Mouse (Mus musculus) left cerebral cortex, postnatal 25 days (tissue): ENCODE measurements around the gene Rtn2. TPM values are rescaled to one million over a fixed set of nuclear protein-coding genes. Genes with fewer than 3 reads are reported as not detected.
A peak's percentile ranks its signal among the peaks of the same experiment; 100 is the strongest.
"Not testable (repeated sequence)": the region's sequence is repeated elsewhere in the genome, so short reads cannot be mapped to it uniquely, and the experiment has no call there.

Experiments
- DNase-seq, 2 experiments: peaks; one replicate each; pipeline ENCODE4 v3.0.0; 2022; ENCODE audit warnings: low spot score in 2 of 2, mixed read lengths in 1 of 2
- intact Hi-C: fragments of 180-260 bp; cut with DNase I; formaldehyde crosslinking; loops from one replicate; pipeline ENCODE4 v1.15.1; 2025
- total RNA-seq, 2 experiments: library from RNA; stranded (reverse); gene quantifications; 2 replicates each; pipeline ENCODE4 v1.2.3; 2021

Gene Rtn2
- total RNA-seq, 2 experiments from 2014 or later: 112 TPM

DNA sequence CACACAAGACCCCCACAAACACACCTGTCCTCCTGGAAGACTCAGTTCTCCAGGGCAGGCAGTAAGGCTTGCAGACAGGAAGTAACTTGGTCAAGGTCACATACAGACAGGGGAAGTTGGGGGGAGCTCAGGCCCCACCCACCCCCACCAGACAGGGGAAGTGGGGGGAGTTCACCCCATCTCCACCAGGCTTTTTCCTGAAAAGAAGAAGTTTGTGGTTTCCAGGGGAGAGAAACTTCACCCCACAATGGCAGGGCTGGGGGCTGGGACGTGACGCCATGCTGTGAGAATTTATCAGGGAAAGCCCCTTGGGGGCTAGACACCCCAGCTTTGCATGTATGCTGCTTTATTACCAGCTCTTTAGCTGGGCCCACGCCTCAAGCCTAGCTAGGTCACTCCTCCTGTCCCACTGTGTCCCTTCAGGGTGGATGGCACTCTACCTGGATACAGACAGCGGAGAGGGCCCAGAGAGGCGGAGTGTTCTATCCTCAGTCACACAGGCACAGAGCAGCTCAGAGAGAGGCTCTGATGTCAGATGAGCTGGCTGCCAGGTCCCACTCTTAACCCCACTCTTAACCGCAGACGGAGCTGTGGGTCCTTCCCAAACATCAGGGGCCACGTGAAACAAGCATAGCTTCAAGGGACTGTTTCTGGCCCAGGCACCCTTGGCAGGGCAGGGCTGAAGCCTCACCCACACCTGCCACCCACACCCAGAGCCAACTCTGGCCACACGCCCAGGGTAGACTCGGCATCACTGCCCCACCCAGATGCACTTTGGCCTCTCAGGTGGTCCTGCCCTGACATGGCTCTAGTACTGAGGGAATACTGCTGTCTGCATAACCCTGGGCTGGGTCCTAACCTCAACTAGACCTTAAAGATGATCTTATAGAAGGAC lies 16.2 kb upstream of the Rtn2 start:
- intact Hi-C loops: no loop called here
- peak in 1 of 2 experiments; percentile 44 for DNase-seq

DNA sequence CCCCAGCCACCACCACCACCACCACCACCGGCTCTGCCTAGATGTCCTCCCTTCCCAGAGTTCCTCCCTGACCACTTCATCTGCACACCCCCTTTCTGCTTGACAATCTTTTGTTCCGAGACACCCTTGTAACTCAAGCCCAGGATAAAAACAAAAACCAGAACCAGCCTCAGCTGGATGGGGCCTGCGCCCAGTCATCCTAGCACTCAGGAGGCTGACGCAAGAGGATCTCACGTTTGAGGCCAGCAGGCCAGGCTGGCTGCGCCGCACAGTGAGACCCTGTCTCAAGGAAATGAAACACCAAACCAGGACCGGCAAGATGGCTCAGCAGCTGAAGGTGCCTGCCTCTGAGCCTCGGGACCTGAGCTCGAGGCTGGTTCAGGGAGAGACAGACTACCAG lies 15.4 kb upstream of the Rtn2 start:
- no peak for DNase-seq
- intact Hi-C loops: no loop called here

DNA sequence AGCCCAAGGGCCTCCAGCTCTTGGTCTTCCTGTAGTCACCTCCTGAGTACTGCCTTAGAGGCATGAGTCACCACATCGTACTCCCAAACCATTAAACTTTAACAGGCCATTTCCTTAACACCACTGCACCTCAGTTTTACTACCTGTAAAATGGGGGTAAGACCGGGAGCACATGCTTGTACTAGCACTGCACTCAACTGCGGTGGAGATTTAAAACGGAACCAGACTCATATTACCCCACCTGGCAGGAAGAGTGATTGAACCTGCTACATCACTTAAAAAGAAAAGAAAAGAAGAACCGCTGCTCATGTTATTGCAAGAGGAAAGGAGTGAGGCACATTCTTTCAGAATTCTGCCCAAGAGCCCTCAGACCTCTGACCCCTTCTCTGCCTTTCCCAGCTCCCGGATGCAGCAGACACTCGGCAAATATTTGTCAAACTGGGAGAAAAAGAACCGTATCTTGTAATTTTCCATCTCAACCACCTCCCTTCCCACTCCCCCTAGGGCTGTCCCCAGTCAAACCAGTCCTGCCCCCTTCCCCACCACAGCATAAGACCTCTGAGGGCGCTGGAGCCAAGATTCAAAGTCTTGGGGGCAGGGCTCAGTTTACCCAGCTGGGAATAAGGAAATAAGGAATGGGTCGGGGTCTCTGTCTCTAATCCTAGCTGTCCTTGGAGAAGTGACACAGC lies 13.3 kb upstream of the Rtn2 start:
- intact Hi-C loops: no loop called here
- DNase-seq: no peak

DNA sequence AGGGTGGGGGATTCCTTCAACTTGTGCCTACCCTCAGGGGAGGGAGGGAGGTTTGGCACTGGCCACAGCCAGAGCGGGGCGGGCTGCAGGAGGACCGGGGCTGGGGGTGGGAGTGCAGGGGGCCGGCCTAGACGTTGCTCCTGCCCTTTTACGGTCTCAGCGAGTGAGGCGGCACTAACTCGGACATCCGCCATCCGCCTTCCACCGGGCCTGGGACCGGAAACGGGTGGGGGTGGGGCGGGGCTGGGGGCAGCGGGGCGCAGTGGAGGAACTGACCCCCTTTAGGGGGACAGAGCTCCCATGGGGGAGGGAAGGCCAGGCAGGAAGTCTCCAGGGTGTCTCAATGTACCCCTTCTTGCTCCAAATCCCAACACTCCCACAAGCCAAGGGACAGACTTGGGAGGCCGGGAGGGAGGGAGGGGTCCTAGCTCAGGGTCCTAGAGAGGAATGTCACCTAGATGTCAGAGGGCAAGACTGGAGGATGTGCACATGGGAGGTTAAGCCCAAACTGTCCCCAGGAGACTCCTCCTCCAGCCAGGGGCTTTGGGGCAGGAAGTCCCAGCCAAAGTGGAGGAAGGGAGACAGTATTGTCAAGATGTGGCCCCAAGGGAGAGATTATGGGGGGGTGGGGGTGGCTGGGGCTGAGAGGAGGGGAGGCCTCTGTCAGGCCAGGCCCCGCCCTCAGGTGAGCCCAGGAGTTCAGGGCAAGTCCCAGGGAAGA lies 12.5 kb upstream of the Rtn2 start:
- intact Hi-C loops: no loop called here
- DNase-seq: no peak

DNA sequence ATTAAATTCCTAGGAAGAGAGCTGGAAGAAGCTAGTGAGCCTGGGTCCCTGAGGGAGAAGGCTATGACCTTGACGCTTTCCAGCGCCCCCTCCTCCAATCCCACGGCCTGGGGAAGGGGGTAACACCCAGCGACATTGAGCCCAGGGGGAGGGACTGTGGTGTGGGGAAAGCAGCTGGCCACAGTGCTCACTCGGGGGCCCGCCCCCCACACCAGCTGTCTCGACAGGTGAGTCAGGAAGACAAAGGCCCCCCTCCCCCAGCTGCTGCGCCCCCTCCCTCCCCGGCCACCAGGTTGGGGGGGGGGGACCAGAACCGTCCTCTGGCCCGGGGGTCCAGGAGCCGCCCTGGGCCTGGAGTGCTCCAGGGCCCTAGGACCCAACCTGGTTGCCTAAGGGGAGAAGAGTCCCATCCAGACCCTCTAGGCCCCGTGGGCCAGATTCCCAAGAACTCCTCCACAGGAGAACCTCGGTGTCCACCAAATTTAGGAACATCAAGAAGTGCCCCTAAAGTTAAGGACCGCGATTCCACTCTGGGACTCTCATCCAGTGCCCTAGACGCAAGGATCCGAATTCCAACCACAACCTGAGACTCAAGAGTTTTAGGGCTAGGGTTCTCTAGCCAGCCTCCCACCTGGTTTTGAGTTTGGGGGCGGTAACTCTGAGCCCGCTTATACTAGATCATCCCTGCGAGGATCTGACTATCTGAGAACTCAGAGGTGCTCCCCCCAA lies 11.8 kb upstream of the Rtn2 start:
- no peak for DNase-seq
- intact Hi-C loops: loop anchor here (1.0 kb wide), 1 partner anchor 42 kb away; the partner anchor contains the start of gene Opa3

DNA sequence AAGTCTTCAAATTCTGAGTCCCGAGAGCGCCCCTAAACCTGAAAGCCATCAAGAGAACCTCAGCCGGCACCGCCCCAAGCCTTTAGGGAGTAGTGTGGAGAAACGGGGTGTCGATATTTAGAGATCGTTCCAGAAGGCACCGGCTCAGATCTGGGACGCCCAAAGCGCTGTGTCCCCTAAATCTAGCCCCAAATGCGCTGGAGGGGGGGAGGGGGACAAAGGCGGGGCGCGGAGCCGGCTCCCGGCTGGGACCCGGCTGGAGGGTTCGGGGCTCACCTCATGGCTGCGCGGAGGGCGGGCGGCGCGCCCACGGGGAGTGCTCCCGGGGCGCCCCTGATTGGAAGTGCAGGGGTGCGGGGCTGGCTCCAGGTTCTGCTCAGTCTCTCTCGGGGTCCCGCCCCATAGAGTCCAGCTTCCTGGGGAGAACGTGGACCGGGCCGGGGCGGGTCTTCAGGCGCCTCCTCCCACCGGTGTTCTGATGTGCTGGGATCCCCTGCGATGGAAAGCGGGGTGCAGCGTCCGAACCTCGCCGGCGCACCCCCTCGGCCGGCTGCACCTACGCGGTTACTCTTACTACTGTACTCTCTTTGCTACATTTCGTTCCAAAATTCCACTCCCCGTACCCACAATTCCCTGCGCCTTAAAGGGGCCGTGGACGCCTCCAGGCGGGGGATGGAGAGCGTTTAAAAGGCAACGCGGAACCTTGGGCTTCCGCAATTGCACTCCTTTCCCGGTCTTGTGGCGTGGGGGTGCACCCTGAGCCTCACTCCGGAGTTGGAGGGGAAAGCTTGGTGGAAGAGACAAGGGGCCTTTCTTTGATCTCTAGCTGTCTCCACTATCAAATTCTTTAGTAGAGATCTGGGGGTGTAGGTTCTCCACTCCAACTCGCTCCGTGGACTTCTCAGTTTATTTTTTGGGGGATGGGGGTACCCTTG lies 10.9 kb upstream of the Rtn2 start, which contains the start of gene Vasp:
Gene Vasp, minus strand, starts transcription at position 580 of the 935 bp plus-strand sequence.
- peak; percentile 86 to 91 for DNase-seq
- intact Hi-C loops: loop anchor here (1.0 kb wide), 1 partner anchor 43 kb away; the partner anchor contains the start of gene Opa3

DNA sequence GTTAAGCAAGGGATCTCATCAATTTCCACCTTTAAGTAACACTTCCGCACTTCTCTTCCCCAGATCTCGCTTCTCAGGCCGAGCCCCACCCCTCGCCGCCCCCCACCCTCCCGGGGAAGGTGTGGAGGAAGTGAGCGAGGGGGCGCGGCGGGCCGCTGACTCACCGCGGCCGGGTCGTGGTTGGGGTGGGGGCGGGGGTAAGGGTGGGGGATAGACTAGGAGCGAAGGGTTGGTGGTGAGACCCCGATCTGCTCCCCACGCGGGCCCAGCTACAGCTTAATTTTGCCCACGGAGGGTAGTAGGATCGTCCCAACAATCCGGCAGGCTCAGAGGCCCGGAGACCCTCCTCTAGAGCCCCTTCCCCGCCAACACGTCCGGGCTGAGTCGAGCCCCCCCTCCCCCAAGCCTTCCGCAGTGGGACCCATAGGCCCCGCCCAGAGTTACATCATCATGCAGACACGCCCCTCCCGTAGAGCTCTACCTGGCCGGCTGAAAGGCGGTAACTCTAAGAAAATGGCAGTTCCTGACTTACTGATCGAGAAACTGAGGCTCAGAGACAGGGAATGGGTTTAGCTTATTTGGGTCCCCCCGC lies 10.2 kb upstream of the Rtn2 start:
- intact Hi-C loops: no loop called here
- peak; percentile 32 to 33 for DNase-seq

DNA sequence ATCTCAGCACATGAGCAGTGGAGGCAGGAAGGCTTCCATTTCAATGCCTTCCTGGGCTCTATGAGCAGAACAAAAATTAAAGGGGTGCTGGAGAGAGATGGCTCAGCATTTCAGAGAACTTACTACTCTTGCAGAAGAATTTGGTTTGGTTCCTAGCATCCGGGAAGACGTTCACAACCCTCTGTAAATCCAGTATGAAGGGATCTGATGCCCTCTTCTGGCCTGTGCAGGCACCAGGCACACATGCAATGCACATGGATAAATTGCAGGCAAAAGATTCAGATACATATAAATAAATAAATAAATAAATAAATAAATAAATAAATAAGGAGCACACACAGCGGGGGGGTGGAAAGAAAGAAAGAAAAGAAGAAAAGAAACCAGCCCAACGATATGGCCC lies 6.2 kb upstream of the Rtn2 start:
- DNase-seq: no peak
- intact Hi-C loops: no loop called here

DNA sequence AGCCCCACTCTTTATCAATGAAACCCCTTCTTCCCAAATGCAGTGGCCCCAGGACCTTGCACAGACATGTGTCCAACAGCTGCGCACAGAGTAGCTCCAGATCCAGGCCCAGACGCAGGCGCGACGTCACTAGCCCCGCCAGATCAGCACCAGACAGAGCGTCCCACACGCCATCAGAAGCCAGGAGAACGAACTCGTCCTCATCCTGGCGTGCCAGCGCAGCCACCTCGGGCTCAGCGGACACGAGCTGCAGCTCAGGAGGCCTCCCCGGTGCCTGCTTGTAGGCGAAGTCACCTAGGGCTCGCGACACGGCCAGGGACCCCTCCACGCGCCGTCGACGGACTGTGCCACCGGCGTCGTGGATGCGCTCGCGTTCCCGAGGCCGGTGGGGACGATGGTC lies 3.4 kb upstream of the Rtn2 start:
- intact Hi-C loops: no loop called here
- DNase-seq: no peak

DNA sequence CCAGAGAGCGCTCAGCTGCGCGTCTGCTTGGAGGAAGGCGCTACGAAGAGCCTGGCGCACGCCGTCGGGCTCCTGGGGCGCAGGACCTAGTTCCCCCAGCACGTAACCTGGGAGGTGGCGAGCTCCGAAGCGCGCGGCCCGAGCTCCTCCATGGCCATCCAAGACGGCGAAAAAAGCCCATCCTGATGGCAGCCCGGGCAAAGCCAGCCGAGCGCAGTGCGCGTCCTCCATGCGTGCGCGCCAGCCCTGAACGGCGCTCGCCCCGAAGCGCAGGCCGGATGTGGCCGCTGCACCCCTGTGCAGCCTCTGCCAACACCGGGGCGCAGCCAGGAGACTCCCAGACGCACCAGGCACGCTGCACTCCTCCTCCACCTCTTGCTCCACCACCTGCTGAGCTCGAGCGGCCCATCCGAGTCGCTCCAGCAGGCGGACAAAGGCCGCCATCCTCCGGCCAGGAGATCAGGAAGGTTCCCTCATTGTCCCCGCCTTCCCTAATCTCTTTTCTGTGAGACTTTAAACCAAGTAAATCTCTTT lies 2.8 kb upstream of the Rtn2 start, which contains the start of gene Ppm1n:
Gene Ppm1n, minus strand, starts transcription at position 484 of the 534 bp plus-strand sequence.
- DNase-seq: no peak
- intact Hi-C loops: no loop called here

DNA sequence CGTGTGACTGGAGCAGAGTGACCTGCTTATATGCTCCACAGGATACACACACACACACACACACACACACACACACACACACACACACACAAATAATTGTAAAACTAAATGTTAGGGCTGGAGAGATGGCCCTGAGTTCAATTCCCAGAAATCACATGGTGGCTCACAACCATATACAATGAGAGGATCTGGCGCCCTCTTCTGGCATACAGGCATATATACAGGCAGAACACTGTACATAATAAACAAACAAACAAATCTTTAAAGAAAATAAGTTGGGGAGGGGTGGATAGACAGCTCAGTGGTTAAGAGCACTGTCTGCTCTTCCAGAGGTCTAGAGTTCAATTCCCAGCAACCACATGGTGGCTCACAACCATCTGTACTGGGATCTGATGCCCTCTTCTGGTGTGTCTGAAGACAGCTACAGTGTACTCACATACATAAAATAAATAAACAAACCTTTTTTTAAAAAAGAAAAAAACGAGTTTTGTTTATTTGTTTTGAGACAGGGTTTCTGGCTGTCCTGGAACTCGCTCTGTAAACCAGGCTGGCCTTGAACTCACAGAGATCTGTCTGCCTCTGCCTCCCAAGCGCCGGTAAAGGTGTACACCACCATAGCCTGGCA lies 632 bp upstream of the Rtn2 start:
- intact Hi-C loops: loop anchor here (2.0 kb wide), 1 partner anchor 43 kb away; no protein-coding TSS in a partner anchor
- DNase-seq: not testable (repeated sequence)

DNA sequence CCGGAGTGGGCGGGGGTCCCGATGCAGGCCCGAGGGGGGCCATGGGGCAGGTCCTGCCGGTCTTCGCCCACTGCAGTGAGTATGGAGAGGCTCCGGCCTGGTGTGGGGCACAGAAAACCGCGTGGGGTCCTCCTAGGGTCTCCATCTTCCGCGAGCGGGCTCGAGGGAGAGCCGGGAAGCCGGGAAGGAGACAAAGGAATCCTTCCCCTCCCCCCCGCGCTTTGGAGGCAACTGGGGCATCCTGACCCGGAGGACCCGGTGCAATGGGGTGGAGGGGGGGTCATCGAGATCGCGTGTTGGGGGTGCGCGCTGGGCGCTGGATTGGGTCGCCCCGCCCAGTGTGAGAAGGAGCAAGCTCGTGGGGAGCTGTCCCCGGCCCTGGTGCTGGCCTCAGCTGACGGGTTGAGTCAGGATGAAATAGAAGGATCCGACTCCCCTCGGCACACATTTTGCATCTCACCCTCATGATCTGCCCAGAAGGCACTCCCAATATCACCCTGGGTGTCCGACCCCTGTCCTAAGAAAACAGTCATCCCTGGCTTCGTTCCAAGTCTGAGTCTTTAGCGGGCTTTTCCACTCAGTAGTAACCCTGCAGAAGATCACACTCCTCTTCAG lies 474 bp downstream of the Rtn2 start:
- intact Hi-C loops: loop anchor here (2.0 kb wide), 1 partner anchor 44 kb away; no protein-coding TSS in a partner anchor

DNA sequence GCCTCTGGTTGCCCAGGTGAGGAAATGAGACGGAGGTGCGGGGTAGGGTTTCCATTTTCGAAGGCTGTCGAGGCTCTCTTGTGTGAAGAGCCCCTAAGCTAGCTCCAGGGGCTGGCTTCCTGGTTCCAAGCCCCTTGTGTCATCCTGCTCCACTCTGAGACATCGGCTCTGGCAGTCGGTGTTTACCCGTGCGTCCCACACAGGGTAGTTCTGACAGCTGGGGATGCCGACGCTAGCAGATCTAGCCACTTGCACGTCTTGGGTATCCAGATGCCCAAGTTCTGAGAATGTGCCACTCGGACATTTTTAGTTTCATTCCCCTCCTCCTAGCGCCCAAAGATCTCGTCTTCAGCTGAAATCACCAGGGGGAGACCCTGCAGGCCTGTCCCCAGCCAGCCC lies 981 bp downstream of the Rtn2 start:
- intact Hi-C loops: loop anchor here (2.0 kb wide), 1 partner anchor 45 kb away; no protein-coding TSS in a partner anchor
- peak in 1 of 2 experiments; percentile 63 for DNase-seq

More for the DNA sequence above, 474 bp downstream of the Rtn2 start:
- DNase-seq: peak; percentile 44 to 46

DNA sequence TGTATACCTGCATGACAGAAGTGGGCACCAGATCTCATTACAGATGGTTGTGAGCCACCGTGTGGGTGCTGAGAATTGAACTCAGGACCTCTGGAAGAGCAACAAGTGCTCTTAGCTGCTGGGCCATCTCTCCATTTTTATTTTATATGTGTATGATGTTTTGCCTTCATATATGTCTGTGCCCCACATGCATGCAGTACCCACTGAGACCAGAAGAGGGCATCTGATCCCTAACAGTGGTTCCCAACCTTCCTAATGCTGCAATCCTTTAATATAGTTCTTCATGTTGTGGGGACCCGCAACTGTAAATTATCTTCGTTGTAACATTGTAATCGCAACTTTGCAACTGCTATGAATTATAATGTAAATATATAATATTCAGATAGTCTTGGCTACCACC lies 2.3 kb downstream of the Rtn2 start:
- intact Hi-C loops: no loop called here
- DNase-seq: peak in 1 of 2 experiments; percentile 53

DNA sequence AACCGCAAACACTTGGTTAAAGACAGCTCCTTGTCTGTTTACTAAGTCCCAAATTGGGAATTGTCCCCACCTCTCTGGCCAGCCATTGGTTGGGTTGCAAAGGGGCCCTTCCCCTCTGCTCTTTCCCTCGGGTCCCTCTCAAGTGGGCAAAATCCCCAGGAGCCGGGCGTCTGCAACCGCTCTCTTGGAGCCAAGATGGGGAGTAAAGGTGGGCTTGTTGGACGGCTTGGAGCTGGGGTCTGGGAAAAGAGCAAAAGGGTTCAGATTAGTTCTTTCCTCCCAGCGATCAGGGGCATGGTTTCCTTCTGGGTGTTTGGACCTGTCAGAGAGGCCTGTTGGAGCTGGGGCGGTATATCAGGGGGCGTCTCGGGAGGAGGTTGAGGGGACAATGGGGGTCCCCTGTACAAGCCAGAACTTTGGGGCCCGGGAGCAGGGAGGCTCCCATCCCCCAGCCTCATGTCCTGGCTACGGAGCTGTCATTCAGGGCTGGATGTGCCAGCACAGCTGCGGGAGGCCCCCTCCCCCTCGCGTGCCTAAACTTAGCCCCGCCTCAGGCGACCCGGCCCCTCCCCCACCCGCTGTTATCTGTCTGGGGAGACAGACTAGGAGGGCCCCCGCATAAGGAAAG lies 8.7 kb downstream of the Rtn2 start:
- no peak for DNase-seq
- intact Hi-C loops: no loop called here
